Mouse (Mus musculus) megakaryocyte, embryonic 14.5 days (primary cell): ENCODE measurements around the gene Ear14.
"Not testable (repeated sequence)": the region's sequence is repeated elsewhere in the genome, so short reads cannot be mapped to it uniquely, and the experiment has no call there.

Experiments
- FLI1 ChIP-seq: IDR thresholded peaks from 2 replicates; pipeline ENCODE4 v1.6.1; 2012; ENCODE audit warnings: low read length, inconsistent platforms, mixed read lengths
- GATA1 ChIP-seq: IDR thresholded peaks from 3 replicates; pipeline ENCODE4 v1.6.1; 2012; ENCODE audit warnings: mixed read lengths, low read length, inconsistent platforms, borderline replicate concordance

DNA sequence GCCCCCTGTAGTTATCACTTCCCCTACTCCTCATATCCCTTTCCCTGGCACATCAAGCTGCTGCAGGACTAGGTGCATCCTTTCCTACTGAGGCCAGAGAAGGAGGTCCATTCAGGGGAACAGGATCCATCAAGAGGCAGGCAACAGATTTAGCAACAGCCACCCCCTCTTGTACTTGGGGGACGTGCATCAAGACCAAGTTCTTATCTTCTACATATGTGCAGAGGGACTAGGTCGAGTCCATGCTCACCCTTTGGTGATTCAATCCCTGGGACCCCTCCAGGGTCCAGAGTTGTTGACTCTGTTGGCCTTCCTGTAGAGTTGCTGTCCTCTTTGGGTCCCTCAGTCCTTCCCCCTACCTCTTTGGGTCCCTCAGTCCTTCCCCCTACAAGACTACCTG, 22.1 kb upstream of the Ear14 start:
- not testable (repeated sequence) for TF ChIP-seq FLI1, GATA1
